In the genomic region with DNA sequence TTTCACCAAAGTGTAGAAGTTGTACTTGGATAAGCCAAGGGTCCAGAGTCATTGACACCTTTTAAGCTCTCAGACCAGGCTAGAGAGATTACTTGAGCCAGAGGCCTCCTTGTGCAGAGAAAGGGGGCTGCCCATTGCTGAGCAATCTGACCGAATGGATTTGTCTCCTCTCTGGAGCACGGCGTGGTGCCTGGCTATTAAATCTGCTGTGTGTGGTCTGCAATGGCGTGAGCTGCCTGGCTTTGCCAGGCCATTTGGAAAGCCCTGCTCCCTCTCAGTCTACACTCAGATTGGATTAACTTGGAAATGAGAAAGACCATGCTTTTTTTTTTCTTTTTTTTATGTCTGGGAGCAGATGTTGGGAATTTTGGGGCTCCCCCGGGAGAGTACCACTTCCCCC, we compare ENCODE assay signal across 17 mouse cellular contexts.
DNase-seq lines count a peak whose midpoint lies in the region; TF ChIP-seq lines count a peak whose summit lies in the region.
"Had no signal": no experiment of that assay in that cellular context is flagged by ENCODE, and none has a peak within 500 bp of the region (broad histone marks: within the 10 kb centered on the region; RNA-seq: fewer than 3 reads in every experiment).

No protein-coding gene starts in this region.

- TF ChIP-seq CTCF in brain, embryonic 14.5 days (IDR thresholded peaks at IDR 0.05; ENCODE audit: borderline replicate concordance, extremely low read depth, insufficient read depth, insufficient read length): no peak

- TF ChIP-seq POLR2A in brain, embryonic 14.5 days (IDR thresholded peaks at IDR 0.05; ENCODE audit: borderline replicate concordance, extremely low read depth, insufficient read depth, insufficient read length, poor library complexity, severe bottlenecking): no peak

- peak; percentile 73 to 84 for DNase-seq in cerebellum, postnatal 10 days
- no peak for DNase-seq in cerebellum, postnatal 36 days
- peak; percentile 66 for DNase-seq in heart, adult 11 months
- DNase-seq in heart, postnatal 4 days: no peak
- DNase-seq in brain, embryonic 14.5 days (ENCODE audit: low read depth): peak; percentile 36
- peak; percentile 41 for DNase-seq in retina, embryonic 14.5 days (ENCODE audit: low spot score)
- DNase-seq in gastrocnemius, adult 18-20 months (ENCODE audit: low spot score): no peak
- DNase-seq: adrenal gland, adult 2 months; adrenal gland, postnatal 36 days; cerebellum, adult 8-10 months; gastrocnemius, postnatal 10 days; heart, postnatal 14 days; kidney, postnatal 36 days; lung, embryonic 14.5 days; lung, postnatal 14 days; right cerebral cortex, postnatal 25 days; thymus, postnatal 14 days had no signal

Comparison
In these comparisons a context has a peak if more than half of its experiments do, and no peak if none do; other contexts are left out.
1. DNase-seq: peak in cerebellum, postnatal 10 days (2 of 2), heart, adult 11 months (single experiment), brain, embryonic 14.5 days (single experiment) and retina, embryonic 14.5 days (single experiment); none in cerebellum, postnatal 36 days (0 of 2), heart, postnatal 4 days (single experiment) and gastrocnemius, adult 18-20 months (single experiment).